Mouse (Mus musculus) E14TG2a.4 (cell line): Measurements from ENCODE around the gene Rnf223.

ENCODE experiments used
- H3K27me3 ChIP-seq: 2 replicates; pipeline ENCODE4 v1.6.1; 2014; ENCODE audit warnings: low read length, control low read depth; ENCODE audit not compliant: insufficient read depth
- H3K36me3 ChIP-seq: 2 replicates; pipeline ENCODE4 v1.6.1; 2014; ENCODE audit warnings: low read length, control low read depth; ENCODE audit not compliant: insufficient read depth
- H3K4me1 ChIP-seq: replicated peaks from 2 replicates; pipeline ENCODE4 v1.6.1; 2014; ENCODE audit warnings: low read depth, low read length, control low read depth
- H3K4me3 ChIP-seq: replicated peaks from 2 replicates; pipeline ENCODE4 v1.5.1; 2014; ENCODE audit warnings: mild to moderate bottlenecking, low read length
- H3K9me3 ChIP-seq: 2 replicates; pipeline ENCODE4 v1.6.1; 2014; ENCODE audit warnings: low read length, control low read depth
- CTCF ChIP-seq: conservative IDR thresholded peaks from 2 replicates; pipeline ENCODE4 v1.5.1; 2014; ENCODE audit warnings: low read length
- NANOG ChIP-seq: IDR thresholded peaks from 2 replicates; pipeline ENCODE4 v1.6.1; 2014; ENCODE audit warnings: borderline replicate concordance, low read length, mixed read lengths
- POU5F1 ChIP-seq: IDR thresholded peaks from 2 replicates; pipeline ENCODE4 v1.6.1; 2014; ENCODE audit warnings: low read length, borderline replicate concordance

Rnf223 gene

GRCm38 (mm10) chr4:156177630-156178029, 47.3 kb downstream of the Rnf223 start:
- Histone ChIP-seq H3K4me1 (peaks cover 18% of the 10 kb centered on the region), H3K9me3 (peaks cover 100% of the 10 kb centered on the region), H3K4me3 (no peak overlapping the region; the same call in 1 of the 2 replicates), H3K27me3 (no peaks in the 10 kb centered on the region), H3K36me3 (peaks cover 100% of the 10 kb centered on the region)
- TF ChIP-seq CTCF, result no peak
- no peak for TF ChIP-seq POU5F1
- TF ChIP-seq NANOG, result no peak
